Mouse (Mus musculus): ENCODE data around the gene Hsf2bp.

The Hsf2bp gene

DNA sequence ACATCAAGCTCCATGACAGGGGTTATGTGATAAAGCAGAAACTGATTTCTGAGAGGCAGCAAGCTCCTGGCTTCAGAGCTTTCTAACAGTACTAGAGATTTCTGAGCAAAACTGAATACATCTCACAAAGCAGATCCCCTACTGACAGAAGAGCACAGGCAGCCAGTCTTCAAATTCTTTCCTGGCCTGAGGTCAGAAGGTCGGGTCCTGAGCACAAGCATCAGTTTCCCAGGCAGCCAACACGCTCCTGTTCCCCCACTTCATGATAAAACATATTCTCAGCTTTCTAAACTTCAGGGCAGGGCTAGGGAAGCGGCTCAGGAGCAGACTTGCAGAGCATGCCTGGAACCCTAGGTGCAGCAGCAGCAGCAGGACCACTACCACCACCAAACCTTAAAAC is 52.7 kb downstream of the Hsf2bp start:
- DNase-seq (ENCODE audit: low spot score in 2 of 2), result no peak

GRCm38 (mm10) chr17:31982326-31983190 is 53.6 kb downstream of the Hsf2bp start:
- no peak for DNase-seq (ENCODE audit: low spot score in 2 of 2)

GRCm38 (mm10) chr17:31979888-31980287 is 56.3 kb downstream of the Hsf2bp start:
- DNase-seq (ENCODE audit: low spot score in 2 of 2), result no peak

GRCm38 (mm10) chr17:31977131-31977530 is 59.0 kb downstream of the Hsf2bp start:
- DNase-seq (ENCODE audit: low spot score in 2 of 2), result no peak

- DNase-seq (ENCODE audit: low spot score in 2 of 2), result no peak
These were observed 59.6 kb downstream of the Hsf2bp start for GRCm38 (mm10) chr17:31976501-31976900.

DNA sequence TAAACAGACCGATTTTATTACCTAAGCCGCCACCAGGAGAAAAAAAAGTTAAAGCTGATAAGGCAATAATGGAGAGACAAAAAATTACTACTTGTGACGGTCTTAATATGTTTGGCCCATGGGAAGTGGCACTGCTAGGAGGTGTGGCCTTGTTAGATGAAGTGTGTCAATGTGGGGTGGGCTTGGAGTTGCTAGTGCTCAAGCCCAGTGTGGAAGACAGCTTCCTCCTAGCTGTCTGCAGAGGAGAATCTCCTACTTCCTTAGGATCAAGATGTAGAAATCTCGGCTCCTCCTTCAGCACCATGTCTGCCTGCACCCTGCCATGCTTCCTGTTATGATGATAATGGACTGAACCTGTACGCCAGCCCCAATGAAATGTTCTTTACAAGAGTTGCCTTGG is 61.5 kb downstream of the Hsf2bp start:
- no peak for DNase-seq (ENCODE audit: low spot score in 2 of 2)

DNA sequence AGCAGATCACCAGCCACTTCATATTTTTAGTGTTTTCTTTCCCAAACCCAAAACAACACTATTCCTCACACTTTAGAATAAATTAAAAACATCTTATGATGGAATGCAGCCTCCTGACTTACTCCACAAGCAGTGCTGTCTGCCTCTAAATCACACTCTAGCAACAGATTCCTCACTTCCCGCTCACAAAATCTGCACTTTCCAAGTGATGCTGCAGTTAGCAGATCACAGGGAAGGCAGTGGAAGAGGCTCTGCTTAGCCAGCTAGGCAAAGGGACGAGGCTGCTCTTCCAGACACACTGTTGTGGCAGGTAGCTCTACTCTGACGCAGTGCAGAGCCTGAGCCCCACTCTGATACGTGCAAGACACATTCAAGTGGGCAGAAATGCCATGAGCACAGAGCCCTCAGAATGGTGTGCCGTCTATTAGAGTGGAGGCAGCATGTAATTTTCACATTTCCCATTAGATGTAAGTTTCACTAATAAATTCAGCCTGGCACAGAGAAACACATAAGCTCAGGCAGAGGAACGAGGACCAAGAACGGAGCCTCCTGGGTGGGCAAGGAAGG is 62.4 kb downstream of the Hsf2bp start:
- DNase-seq (ENCODE audit: low spot score in 2 of 2), result no peak

DNA sequence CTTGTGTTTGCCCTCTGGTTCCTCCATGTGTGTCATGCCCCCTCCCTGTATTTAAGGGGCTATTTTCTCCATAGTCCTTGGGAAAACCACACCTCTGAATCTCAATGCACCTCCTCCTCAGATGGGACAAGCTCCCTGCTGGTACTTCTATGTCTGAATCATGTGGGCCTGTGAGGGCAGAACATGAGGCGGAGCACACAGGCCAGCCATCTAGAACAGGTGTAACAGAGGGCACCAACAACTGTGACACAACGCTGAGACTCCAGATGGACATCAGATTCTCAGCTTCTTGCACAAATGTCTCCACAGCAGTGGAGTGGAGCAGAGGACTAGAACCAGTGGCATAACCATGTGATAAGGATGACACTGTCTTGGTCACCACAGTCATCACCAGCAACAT is 65.3 kb downstream of the Hsf2bp start:
- DNase-seq (ENCODE audit: low spot score in 2 of 2), result no peak

DNA sequence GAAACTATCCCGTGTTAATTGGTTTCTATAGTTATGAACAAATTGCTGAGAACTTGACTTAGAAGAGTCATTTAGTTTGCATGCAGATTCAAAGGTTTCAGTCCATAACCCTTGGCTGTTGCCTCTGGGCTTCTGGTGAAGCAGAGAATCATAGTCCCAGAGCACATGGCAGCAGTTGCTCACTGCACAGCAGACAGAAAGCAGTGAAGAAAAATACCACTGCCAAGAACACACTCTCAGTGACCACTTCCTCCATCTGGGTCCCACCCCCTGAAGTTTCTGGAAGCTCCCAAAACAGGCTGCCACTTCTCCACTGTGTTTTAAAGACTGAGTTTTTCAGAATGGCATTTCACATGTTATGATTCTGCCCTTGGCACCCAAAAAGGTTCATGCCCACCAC is 67.3 kb downstream of the Hsf2bp start:
- DNase-seq (ENCODE audit: low spot score in 2 of 2), result no peak

GRCm38 (mm10) chr17:31967311-31967710 is 68.8 kb downstream of the Hsf2bp start:
- DNase-seq (ENCODE audit: low spot score in 2 of 2), result peak in 1 of 2 experiments; percentile 21

DNA sequence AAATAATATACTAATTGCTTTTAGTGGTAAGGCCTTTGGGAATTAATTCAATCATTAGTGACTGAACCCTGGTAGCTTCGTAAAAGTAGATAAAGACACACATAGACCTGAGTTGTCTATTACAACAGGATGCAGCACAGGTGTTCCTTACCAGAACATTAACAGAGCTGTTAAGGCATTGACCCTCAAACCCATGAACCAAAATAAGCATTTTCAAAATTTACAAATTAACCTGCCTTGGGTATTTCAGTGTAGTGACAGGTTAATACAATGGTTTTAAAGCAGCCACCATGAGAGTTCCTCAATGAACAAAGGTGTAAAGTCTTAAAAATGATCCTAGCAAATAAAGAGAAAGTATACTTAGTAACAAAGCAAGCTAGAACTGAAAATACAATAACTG is 69.6 kb downstream of the Hsf2bp start:
- no peak for DNase-seq (ENCODE audit: low spot score in 2 of 2)

- no peak for DNase-seq (ENCODE audit: low spot score in 2 of 2)
These were observed 70.5 kb downstream of the Hsf2bp start for GRCm38 (mm10) chr17:31965623-31966022.

DNA sequence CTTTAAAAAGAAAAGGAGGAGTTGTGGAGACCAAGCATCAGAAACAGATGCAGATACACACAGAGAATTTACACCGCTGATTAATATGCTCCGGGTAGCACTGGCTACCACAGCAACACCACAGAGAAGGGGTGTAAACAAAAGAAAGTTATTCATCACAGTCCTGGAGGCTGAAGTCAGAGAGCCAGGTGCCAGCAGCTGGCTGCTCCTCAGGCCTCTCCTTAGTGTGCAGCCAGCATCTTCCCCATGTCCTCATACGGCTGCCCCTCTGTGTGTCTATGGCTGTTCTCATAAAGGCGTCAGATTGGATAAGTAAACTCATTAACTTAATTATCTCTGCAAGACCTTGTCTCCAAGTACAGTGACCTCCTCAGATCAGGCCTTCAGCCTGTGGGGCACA is 73.2 kb downstream of the Hsf2bp start:
- DNase-seq (ENCODE audit: low spot score in 2 of 2), result no peak

- DNase-seq (ENCODE audit: low spot score in 2 of 2), result no peak
These were observed 73.9 kb downstream of the Hsf2bp start for GRCm38 (mm10) chr17:31962281-31962680.

- DNase-seq (ENCODE audit: low spot score in 2 of 2), result no peak
These were observed 81.5 kb downstream of the Hsf2bp start for GRCm38 (mm10) chr17:31954551-31955140.

GRCm38 (mm10) chr17:31949076-31949475 is 87.1 kb downstream of the Hsf2bp start:
- no peak for DNase-seq (ENCODE audit: low spot score in 2 of 2)

DNA sequence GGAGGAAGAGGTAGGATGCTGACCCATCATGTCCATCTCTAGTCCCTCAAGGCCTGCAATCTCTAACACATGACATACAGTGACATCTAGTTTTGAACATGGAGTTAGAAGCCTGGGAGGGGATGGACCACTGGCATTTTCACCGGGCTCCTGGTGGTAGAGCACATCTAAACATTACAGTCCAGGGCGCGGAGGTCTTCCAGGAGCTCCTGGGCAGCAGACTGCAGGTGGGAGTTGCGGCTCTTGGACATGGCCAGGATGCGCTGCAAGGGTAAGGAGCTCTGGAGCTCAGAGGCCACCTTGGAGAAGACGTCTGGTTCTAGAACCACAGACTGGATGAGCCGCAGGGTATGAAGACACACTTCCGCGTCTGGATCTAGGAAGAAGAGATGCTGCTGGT is 89.7 kb downstream of the Hsf2bp start:
- no peak for DNase-seq (ENCODE audit: low spot score in 2 of 2)

DNA sequence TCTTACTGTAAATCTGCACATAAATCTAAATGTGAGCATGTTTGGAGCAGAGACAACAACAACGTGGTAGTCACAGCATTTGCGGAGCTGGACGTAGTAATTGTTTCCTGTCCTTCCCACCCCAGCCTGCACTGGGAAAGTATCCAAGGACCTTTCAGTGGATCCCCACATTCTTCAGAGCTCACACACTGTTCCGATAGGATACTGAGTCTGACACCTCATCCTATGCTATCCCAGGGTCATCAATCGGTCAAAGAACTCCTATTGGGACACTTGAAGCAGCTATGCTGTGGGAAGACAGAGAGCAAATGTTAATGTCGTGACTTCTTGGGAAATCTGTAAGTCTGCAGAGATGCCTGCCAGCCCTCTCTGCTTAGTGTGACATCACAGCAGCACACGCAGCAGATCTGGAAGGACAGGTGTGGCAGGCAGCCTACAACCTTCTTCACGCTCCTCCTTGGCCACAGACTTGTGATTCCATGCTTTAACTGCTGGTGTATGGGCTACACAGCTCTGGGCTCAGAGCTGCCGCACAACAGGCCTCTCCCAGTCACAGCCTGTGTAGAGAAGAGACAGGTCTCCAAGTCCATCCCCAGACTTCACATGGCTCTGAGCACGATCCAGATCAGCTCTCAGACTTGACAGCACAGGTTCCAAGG is 92.1 kb downstream of the Hsf2bp start:
- DNase-seq (ENCODE audit: low spot score in 2 of 2), result no peak

DNA sequence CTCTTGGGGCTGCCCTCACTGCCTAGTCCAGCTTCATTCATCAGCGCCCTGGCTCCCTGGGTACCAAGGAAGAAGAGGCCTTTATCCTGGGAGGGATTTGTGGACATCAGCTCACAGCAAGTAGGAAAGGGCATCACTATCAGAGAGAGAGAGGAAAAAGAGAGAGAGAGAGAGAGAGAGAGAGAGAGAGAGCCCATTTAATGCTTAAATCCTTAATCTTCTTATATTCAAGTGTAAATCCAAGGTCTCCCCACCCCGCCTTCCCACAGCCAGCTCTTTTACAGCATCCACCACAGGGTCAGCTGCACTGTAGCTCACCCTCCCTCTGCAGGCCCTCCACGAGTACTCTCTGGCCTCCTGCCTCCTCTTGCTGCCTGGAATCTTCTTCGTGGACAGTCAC is 94.5 kb downstream of the Hsf2bp start:
- DNase-seq (ENCODE audit: low spot score in 2 of 2), result no peak

DNA sequence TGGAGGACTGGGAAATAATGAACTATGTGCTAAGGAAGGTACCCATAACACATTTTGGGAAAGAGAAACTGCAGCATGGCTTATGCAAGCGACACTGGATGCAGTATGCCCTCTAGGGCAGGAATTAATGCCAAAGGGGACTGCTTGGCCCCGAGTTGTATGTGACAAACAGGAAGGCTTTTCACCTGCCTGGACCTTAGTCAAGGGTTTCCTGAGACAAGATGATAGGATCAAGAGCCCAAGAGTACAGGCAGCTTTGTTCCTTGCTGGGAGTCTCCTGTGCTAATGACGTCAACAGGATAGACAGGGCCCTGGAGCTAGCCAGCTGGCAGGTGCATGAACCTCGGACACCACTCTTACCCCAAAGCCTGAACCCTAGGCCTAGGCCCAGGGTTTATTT is 95.5 kb downstream of the Hsf2bp start:
- no peak for DNase-seq (ENCODE audit: low spot score in 2 of 2)

- no peak for DNase-seq (ENCODE audit: low spot score in 2 of 2)
These were observed 96.7 kb downstream of the Hsf2bp start for GRCm38 (mm10) chr17:31939292-31940060.
